Comparison of ENCODE assay signal across 33 mouse cellular contexts in the genomic region with DNA sequence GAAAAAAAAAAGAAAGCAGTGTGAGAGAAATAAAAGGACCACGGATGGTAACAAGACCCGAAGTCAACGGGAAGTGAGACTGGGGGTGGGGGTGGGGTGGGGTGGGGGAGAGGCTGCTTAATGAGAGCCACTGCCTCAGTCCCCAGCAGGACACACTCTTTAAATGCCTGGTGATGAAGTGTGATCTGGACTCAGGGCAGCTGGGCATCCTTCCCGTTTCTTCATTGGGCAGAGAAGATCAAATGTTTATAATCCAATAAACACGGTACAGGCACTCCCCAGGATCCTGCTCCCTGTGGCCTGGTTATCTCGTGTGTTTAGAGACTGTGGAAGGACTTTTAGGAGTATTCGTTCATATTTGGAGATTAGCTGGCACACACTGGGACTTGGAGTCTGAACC. TPM values are rescaled to one million over a fixed set of nuclear protein-coding genes. Genes with fewer than 3 reads are reported as not detected.
DNase-seq lines count a peak whose midpoint lies in the region; ATAC-seq and TF ChIP-seq lines count a peak whose summit lies in the region.
"Had no signal": no experiment of that assay in that cellular context is flagged by ENCODE, and none has a peak within 500 bp of the region (broad histone marks: within the 10 kb centered on the region; RNA-seq: fewer than 3 reads in every experiment).

No protein-coding gene starts in this region.

- intact Hi-C loops in gastrocnemius, postnatal 14 days (cut with DNase I; ENCODE audit: low total_unique reads), result no loop called here

- TF ChIP-seq CTCF in lung, embryonic 14.5 days (IDR thresholded peaks at IDR 0.05; ENCODE audit: low read depth), result no peak

- H3K27ac ChIP-seq in lung, embryonic 14.5 days (ENCODE audit: low read depth), result no peak overlapping the region
- H3K27ac ChIP-seq in liver, embryonic 12.5 days, result no peak overlapping the region
- no peak overlapping the region for H3K27ac ChIP-seq in hindbrain, embryonic 10.5 days
- H3K27ac ChIP-seq: forebrain, embryonic 13.5 days; heart, adult 2 months; hindbrain, embryonic 14.5 days; liver, embryonic 13.5 days; midbrain, embryonic 10.5 days; midbrain, embryonic 15.5 days; neural tube, embryonic 15.5 days had no signal

- H3K27me3 ChIP-seq in lung, embryonic 14.5 days (ENCODE audit: insufficient read depth, low read length), result no peaks in the 10 kb centered on the region
- no peaks in the 10 kb centered on the region for H3K27me3 ChIP-seq in liver, embryonic 12.5 days (replicated peaks)
- no peaks in the 10 kb centered on the region for H3K27me3 ChIP-seq in hindbrain, embryonic 10.5 days (ENCODE audit: insufficient read depth, poor library complexity, severe bottlenecking)
- H3K27me3 ChIP-seq: forebrain, embryonic 13.5 days; heart, embryonic 12.5 days; liver, embryonic 13.5 days; midbrain, embryonic 15.5 days; neural tube, embryonic 15.5 days had no signal

- H3K4me3 ChIP-seq in lung, embryonic 14.5 days (ENCODE audit: low read depth, low read length), result no peak overlapping the region
- H3K4me3 ChIP-seq in liver, embryonic 12.5 days, result no peak overlapping the region
- H3K4me3 ChIP-seq in hindbrain, embryonic 10.5 days, result no peak overlapping the region
- H3K4me3 ChIP-seq: forebrain, embryonic 13.5 days; heart, adult 2 months; heart, embryonic 12.5 days; liver, embryonic 13.5 days; midbrain, embryonic 10.5 days; midbrain, embryonic 15.5 days; neural tube, embryonic 15.5 days had no signal

- H3K36me3 ChIP-seq in lung, embryonic 14.5 days (ENCODE audit: insufficient read depth), result no peaks in the 10 kb centered on the region
- no peaks in the 10 kb centered on the region for H3K36me3 ChIP-seq in liver, embryonic 12.5 days
- no peaks in the 10 kb centered on the region for H3K36me3 ChIP-seq in hindbrain, embryonic 10.5 days
- H3K36me3 ChIP-seq: heart, embryonic 12.5 days; liver, embryonic 13.5 days; midbrain, embryonic 10.5 days; midbrain, embryonic 15.5 days; neural tube, embryonic 15.5 days had no signal

- no peaks in the 10 kb centered on the region for H3K9me3 ChIP-seq in lung, embryonic 14.5 days (ENCODE audit: low read depth, low read length)
- no peaks in the 10 kb centered on the region for H3K9me3 ChIP-seq in liver, embryonic 12.5 days (replicated peaks)
- no peaks in the 10 kb centered on the region for H3K9me3 ChIP-seq in hindbrain, embryonic 10.5 days
- H3K9me3 ChIP-seq: forebrain, embryonic 13.5 days; heart, embryonic 12.5 days; liver, embryonic 13.5 days; midbrain, embryonic 10.5 days; midbrain, embryonic 15.5 days; neural tube, embryonic 15.5 days had no signal

- 20% methylated on average over 7 of the region's 7 CpGs for WGBS in lung, embryonic 14.5 days
- 42% methylated on average over 7 of the region's 7 CpGs for WGBS in liver, embryonic 12.5 days (ENCODE audit: insufficient replicate concordance)
- 66% methylated on average over 7 of the region's 7 CpGs for WGBS in hindbrain, embryonic 10.5 days

- no peak overlapping the region for H3K4me2 ChIP-seq in lung, embryonic 14.5 days
- no peak overlapping the region for H3K4me2 ChIP-seq in liver, embryonic 12.5 days
- H3K4me2 ChIP-seq: forebrain, embryonic 13.5 days; heart, embryonic 12.5 days; hindbrain, embryonic 14.5 days; liver, embryonic 13.5 days; midbrain, embryonic 15.5 days; neural tube, embryonic 15.5 days had no signal

- H3K9ac ChIP-seq in lung, embryonic 14.5 days, result no peak overlapping the region
- no peak overlapping the region for H3K9ac ChIP-seq in liver, embryonic 12.5 days
- H3K9ac ChIP-seq: forebrain, embryonic 13.5 days; heart, embryonic 12.5 days; hindbrain, embryonic 14.5 days; liver, embryonic 13.5 days; midbrain, embryonic 15.5 days; neural tube, embryonic 15.5 days had no signal

- peaks cover 2% of the 10 kb centered on the region; the same call in 1 of the 2 replicates for H3K4me1 ChIP-seq in lung, embryonic 14.5 days (ENCODE audit: insufficient read depth)
- H3K4me1 ChIP-seq in liver, embryonic 12.5 days, result no peaks in the 10 kb centered on the region
- H3K4me1 ChIP-seq in hindbrain, embryonic 10.5 days (replicated peaks), result no peaks in the 10 kb centered on the region
- H3K4me1 ChIP-seq: forebrain, embryonic 13.5 days; liver, embryonic 13.5 days; midbrain, embryonic 10.5 days; midbrain, embryonic 15.5 days; neural tube, embryonic 15.5 days had no signal

- ATAC-seq in lung, embryonic 14.5 days (ENCODE audit: insufficient read depth), result peak; percentile 89
- ATAC-seq in liver, embryonic 12.5 days, result no peak
- ATAC-seq: forebrain, embryonic 13.5 days; midbrain, embryonic 15.5 days had no signal

- peak; percentile 66 for DNase-seq in gastrocnemius, adult 18-20 months (ENCODE audit: low spot score)
- no peak for DNase-seq in gastrocnemius, postnatal 14 days
- DNase-seq in lung, embryonic 14.5 days, result peak; percentile 80
- DNase-seq in lung, postnatal 14 days, result no peak
- peak; percentile 56 for DNase-seq in A20 (ENCODE audit: low read depth, low spot score)
- peak; percentile 18 for DNase-seq in retina, embryonic 14.5 days (ENCODE audit: low spot score)
- DNase-seq in hindbrain, embryonic 10.5 days (ENCODE audit: low spot score), result no peak
- DNase-seq: adrenal gland, postnatal 14 days; cerebellum, adult 11 months; cerebellum, adult 9-10 months; cerebellum, postnatal 36 days; heart, adult 2 months; heart, postnatal 4 days; kidney, adult 11 months; kidney, postnatal 14 days; layer of hippocampus, adult 9-11 months; liver, embryonic 13.5 days; lung, adult 2 months; thymus, postnatal 14 days had no signal

RNA-seq across cellular contexts. Expression of gene Gm33543, which starts 57.9 kb away (rescaled TPM):
- total RNA-seq in gastrocnemius, adult 18-20 months (2021), result 1 to 10 TPM; 1.9 TPM
- under 1 TPM; 0.33 to 0.62 TPM for total RNA-seq in gastrocnemius, postnatal 14 days (2021)
- not detected in 2 replicates for polyA plus RNA-seq in lung, embryonic 14.5 days (2014; fragmentation: Nextera tagmentation; extraction: Ambion mirVana)
- not detected in 2 replicates for polyA plus RNA-seq in liver, embryonic 12.5 days (2016; fragmentation: Nextera tagmentation; extraction: Ambion mirVana)
- polyA plus RNA-seq in hindbrain, embryonic 10.5 days (2016; fragmentation: Nextera tagmentation; extraction: Ambion mirVana), result not detected in 2 replicates
- total RNA-seq: left cerebral cortex, postnatal 10 days; megakaryocyte progenitor cell, adult 5-6 weeks had no signal
- polyA plus RNA-seq: embryonic facial prominence, embryonic 11.5 days; forebrain, embryonic 13.5 days; heart, embryonic 12.5 days; hindbrain, embryonic 14.5 days; kidney, embryonic 14.5 days; limb, embryonic 14.5 days; liver, embryonic 13.5 days; midbrain, embryonic 10.5 days; midbrain, embryonic 15.5 days; neural tube, embryonic 15.5 days; small intestine, adult 2 months; stomach, embryonic 14.5 days had no signal

Comparison
In these comparisons a context has a peak if more than half of its experiments do, and no peak if none do; other contexts are left out.
1. DNase-seq: peak in gastrocnemius, adult 18-20 months (single experiment), lung, embryonic 14.5 days (single experiment), A20 (single experiment) and retina, embryonic 14.5 days (single experiment); none in gastrocnemius, postnatal 14 days (single experiment), lung, postnatal 14 days (single experiment) and hindbrain, embryonic 10.5 days (single experiment).